Mouse (Mus musculus) right cerebral cortex, postnatal 36 days (tissue): Measurements from ENCODE around the gene Abhd14b.
"Not testable (repeated sequence)": the region's sequence is repeated elsewhere in the genome, so short reads cannot be mapped to it uniquely, and the experiment has no call there.

ENCODE experiments used
- DNase-seq, 2 experiments: peaks; one replicate each; pipeline ENCODE4 v3.0.0; 2022; ENCODE audit warnings: low spot score in 2 of 2, mixed read lengths in 1 of 2

The Abhd14b gene

GRCm38 (mm10) chr9:106476002-106476923 lies 29.0 kb downstream of the Abhd14b start:
- peak in 1 of 2 experiments; percentile 1 for DNase-seq

GRCm38 (mm10) chr9:106476924-106477484 lies 29.7 kb downstream of the Abhd14b start, which contains the start of gene Parp3:
Parp3 (minus strand) TSS chr9:106476949.
- DNase-seq: peak; percentile 99 to 100

- no peak for DNase-seq
These were observed 30.4 kb downstream of the Abhd14b start for GRCm38 (mm10) chr9:106477649-106478048.

GRCm38 (mm10) chr9:106478101-106478500 lies 30.8 kb downstream of the Abhd14b start:
- no peak for DNase-seq

GRCm38 (mm10) chr9:106480541-106480940 lies 33.3 kb downstream of the Abhd14b start:
- no peak for DNase-seq

GRCm38 (mm10) chr9:106481075-106481474 lies 33.8 kb downstream of the Abhd14b start:
- no peak for DNase-seq

- no peak for DNase-seq
These were observed 34.4 kb downstream of the Abhd14b start for GRCm38 (mm10) chr9:106481676-106482075.

- no peak for DNase-seq
These were observed 35.4 kb downstream of the Abhd14b start for GRCm38 (mm10) chr9:106482578-106483115.

GRCm38 (mm10) chr9:106483136-106483535 lies 35.9 kb downstream of the Abhd14b start:
- DNase-seq: no peak

- no peak for DNase-seq
These were observed 36.3 kb downstream of the Abhd14b start for GRCm38 (mm10) chr9:106483606-106484005.

- DNase-seq: no peak
These were observed 37.8 kb downstream of the Abhd14b start for GRCm38 (mm10) chr9:106485076-106485475.

GRCm38 (mm10) chr9:106487602-106488001 lies 40.3 kb downstream of the Abhd14b start:
- DNase-seq: not testable (repeated sequence)

- DNase-seq: no peak
These were observed 52.4 kb downstream of the Abhd14b start, which contains the start of gene Iqcf1 for GRCm38 (mm10) chr9:106499667-106500066. Iqcf1 (plus strand) TSS chr9:106499967.

- no peak for DNase-seq
These were observed 54.6 kb downstream of the Abhd14b start for GRCm38 (mm10) chr9:106501846-106502245.
